Mouse (Mus musculus): ENCODE results near the gene Gm20696.

Gm20696 gene

DNA sequence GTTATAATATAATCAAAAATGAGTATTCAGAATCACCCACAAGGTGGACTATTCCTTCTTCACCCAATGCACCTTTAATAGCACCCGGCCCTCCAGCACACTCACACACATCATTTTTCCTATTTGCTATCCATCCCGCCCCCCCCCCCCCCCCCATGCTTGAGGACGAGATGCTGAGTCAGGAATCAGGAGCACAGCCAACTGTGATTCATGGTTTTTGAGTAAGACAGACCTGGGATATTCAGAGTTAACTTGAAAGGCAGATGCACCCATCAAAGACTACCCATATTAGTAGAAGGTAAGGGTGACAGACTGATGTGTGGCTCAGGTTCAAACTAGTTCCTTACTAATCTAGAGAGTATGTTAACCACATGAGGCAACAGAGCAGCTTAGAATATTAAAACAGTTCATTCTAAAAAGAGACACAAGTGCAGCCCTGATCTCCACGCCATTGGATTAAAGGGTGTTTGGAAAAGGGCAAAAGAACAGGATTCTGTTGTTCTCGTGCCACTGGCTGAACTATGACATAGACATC, 417.0 kb downstream of the Gm20696 start:
- no peak for DNase-seq

DNA sequence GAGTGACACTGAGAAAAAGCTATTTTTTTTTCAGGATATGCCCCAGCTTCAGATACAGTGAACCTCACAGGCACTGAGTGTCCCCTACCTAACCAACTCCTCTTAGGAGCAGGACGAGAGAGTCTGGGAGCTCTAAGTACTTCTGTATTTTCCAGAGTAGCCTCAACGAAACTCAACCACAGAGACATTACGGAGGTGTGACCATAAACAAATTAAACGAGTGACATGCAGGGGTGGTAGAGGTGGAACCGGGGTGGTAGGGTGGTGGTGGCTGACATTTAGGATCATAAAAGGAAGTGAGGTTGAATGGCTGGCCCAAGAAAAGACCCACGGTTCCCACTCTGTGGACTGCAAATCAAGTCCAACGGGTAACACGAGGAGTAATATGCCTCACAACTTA, 418.2 kb downstream of the Gm20696 start:
- no peak for DNase-seq

DNA sequence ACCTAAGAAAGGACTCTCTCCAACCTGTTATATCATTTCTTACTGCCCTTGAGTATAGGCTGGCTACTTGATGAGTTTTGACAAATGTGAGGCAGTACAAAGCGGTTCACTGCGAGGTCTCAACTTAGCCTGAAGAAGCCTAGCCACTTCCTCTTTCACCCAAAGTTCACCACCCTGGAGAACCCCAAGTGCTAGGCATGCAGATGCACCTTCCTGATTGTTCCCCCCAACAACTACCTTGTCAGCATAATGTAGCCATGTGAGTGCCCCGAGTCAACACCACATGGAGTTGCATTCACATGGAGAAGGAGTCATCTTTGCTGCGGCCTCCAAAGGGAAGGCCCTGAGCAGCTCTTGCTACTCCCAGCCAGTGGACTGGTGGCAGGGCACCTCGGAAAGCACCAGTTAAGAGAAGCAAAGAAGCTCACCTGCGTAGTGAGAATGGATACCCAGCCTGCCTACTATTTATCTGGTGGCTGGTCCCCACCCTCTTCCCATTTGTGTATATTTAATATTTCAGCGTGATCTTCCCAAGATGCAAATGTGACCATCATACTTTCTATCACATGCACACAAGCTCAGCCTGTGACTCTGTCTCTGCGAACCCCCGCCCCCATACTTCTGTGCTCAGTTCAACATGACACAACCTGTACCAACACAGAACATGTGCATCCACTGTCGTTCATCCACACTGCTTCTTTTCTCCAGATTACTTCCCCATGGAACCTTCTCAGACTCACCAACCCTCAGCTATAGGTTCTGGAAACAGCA, 424.8 kb downstream of the Gm20696 start:
- no peak for DNase-seq

- DNase-seq: no peak
Measured at GRCm38 (mm10) chr6:99240764-99241163, 425.8 kb downstream of the Gm20696 start.

GRCm38 (mm10) chr6:99235588-99235987, 431.0 kb downstream of the Gm20696 start:
- DNase-seq: no peak

DNA sequence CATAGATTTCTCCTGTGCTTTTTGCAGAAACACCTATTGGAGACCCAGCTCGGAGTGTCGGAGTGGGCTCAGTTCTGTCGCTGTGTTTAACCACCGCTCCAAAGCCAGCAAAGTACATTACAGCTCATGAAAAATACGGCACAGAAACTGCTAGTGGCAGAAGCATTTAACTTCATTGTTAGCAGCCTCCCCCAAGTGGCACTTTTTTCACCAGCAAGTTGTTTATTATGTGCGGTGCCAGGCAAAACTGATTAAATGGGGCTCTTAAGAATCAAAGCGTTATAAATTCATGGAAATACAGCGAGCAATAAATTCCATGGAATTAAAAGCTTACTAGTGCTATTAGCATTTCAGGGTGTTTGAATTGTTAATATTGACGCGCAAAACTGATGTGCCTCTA, 433.2 kb downstream of the Gm20696 start:
- DNase-seq: no peak

DNA sequence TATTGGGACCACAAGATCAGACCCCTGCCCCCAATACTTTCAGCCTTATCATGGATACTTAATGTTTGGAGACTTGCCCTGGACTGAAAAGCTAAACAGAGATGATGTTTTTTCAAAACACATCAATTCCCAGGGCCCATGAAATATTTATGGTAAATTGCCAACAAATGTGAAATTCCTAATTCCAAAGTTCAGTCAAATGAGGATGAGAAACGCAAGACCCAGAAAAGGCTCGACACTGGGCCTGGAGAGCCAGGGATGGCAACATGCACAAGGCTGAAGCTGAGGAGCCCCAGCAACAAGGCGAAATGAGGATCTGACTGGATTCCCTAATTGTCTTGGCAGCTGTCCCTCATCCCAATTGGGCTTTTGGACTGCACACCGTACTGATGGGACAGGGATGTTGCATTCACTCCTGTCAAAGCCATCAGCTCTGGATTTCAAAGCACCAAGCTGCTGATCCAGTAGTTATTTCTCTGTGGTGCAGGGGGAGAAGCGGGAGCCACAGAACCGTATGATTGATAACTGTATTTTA, 438.2 kb downstream of the Gm20696 start:
- DNase-seq: no peak

DNA sequence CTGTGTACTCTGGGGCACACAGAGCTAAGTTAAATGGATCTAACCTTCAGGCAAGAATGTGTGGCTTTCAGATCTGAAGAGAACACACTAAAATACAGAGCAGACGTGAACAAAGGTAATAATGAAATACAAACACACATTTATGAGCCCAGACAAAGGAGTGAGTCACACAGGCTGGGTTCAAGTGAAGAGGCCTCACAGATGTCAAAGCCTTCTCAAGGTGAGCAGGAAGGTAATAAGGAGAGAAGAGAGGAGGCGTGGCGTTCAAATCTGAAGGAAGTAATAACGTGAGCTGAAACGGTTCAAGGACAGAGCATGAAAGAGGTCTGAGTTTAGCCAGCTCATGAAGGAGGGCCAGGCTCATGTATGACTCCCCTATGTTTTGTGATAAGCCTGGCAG, 445.4 kb downstream of the Gm20696 start:
- DNase-seq: no peak

DNA sequence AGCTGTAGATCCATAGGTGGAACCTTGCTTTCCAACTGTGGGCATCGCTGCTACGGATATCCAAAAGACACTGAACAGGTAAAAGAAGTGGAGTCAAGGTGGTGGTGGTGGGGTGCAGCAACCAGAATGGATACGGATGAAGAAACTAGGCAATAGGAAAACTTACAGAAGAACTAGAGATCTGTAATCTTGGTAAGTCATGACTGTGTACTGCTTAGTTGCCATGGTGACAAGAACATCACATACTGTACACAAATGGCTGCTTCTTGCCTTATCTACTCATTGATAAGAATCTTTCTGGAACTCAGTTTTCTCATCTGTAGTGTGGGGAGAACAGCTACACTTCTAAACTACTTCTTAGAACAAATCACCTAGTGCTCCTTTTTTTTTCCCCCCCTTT, 446.1 kb downstream of the Gm20696 start:
- DNase-seq: no peak

DNA sequence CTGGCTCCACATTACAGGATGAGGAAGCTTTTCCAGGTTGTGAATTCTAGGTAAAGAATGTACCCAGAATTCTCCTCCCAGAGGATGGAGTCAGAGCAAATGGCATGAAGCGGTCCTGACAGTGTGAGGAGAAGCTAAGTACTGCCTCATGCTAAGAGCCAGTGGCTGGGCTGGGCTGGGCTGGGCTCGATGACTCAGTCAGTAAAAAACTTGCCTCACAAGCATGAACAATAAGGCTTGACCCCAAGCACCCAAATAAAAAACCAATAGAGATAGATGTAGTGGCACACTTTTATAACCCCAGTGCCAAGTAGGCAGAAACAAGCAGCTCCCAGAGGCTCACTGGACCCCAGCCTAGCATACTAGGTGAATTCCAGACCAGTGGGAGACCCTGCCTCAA, 448.8 kb downstream of the Gm20696 start:
- DNase-seq: no peak

GRCm38 (mm10) chr6:99217155-99217554, 449.4 kb downstream of the Gm20696 start:
- no peak for DNase-seq

DNA sequence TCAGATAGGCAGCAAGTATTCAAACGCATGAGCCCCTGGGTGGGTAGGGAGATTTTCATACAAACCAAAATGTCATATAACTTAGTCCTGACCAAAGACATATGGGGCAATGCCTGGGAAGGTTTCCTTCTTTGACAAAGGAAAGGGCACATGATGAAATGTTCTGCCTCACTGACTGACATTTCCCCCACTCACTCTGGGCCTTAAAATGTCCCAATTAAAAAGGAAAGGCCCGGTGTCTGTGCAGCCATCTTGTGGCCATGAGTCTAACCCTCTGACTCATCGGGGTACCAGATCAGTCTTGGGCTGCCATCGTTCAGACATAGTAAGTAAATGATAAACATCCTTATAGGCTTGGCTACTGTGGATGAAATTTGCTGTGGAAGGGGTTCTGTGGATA, 454.1 kb downstream of the Gm20696 start:
- DNase-seq: no peak

- no peak for DNase-seq
Measured at GRCm38 (mm10) chr6:99211663-99212333, 454.8 kb downstream of the Gm20696 start.

- no peak for DNase-seq
Measured at GRCm38 (mm10) chr6:99210161-99210560, 456.4 kb downstream of the Gm20696 start.

Measured in cerebellum, adult 18-20 months (tissue).